Mouse (Mus musculus) 416B (cell line): ENCODE data around the gene Arhgap24.

Experiments used
- DNase-seq: peaks from one replicate; pipeline ENCODE4 v3.0.0; 2011; ENCODE audit warnings: low read depth

The Arhgap24 gene

DNA sequence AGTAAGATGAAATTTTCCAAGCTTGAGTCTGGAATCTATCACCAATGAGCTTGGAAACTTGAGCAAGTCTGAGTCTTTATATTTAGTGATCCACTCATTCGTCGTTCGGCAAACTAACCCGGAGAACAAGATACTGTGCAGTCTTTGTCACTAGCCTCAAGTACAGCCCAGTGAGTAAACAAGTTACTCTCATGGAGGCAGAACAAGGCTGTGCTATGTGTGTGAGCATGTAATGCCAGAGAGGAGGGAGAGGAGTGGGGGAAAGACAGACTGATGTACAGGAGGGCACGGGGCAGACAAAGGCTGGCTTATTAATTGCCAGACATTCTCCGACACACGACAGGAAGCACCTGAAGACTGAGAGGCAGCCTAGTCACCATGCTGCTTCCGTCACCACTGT, 97.2 kb downstream of the Arhgap24 start:
- DNase-seq = no peak

DNA sequence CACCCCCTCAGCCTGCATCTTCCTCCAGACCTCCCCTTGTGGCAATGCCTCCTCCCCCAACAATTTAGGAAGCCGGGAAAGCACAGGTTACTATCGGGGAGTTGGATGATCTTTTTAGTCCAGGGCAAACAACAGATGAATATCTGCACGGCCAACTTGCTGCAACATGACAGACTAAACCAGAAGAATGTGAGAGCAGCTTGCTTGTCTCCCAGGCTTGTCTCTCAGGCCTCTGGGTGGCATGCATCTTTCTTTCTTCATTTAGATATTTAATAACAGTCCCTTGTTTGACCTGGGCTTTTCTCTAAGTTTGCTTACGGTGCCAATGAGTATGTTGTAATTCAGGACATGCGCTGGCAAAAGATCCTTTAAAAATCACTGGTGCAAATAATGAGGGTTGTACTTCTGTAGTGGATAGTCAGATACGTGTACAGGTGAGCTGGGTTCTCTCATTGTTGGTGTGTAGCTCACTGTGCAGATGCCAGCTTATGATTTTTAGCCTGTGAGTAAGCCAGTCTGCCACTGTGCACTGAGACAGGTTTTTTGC, 101.7 kb downstream of the Arhgap24 start:
- DNase-seq = no peak

GRCm38 (mm10) chr5:102591422-102591821, 110.2 kb downstream of the Arhgap24 start:
- no peak for DNase-seq

GRCm38 (mm10) chr5:102593058-102593457, 111.9 kb downstream of the Arhgap24 start:
- no peak for DNase-seq

- no peak for DNase-seq
Measured at GRCm38 (mm10) chr5:102599102-102599501, 117.9 kb downstream of the Arhgap24 start.

DNA sequence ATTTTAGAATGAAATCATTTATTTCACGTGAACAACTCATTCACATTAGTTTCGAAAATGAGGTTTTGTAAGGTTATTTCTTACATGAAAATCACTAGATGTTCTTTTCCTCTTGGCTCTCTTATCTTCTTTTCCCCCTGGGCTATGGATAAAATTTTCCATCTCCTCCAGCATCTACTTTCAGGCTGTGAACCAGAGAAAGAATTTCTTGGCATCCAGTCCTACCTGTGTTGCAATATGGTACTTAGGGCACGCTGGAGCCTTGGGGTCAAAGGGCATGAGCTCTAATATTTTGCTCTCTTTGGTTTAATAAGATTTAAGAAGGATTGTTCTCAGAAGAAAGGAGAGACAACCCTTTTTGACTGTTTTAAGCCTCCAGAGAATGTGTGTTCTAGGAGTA, 132.4 kb downstream of the Arhgap24 start:
- DNase-seq = no peak

DNA sequence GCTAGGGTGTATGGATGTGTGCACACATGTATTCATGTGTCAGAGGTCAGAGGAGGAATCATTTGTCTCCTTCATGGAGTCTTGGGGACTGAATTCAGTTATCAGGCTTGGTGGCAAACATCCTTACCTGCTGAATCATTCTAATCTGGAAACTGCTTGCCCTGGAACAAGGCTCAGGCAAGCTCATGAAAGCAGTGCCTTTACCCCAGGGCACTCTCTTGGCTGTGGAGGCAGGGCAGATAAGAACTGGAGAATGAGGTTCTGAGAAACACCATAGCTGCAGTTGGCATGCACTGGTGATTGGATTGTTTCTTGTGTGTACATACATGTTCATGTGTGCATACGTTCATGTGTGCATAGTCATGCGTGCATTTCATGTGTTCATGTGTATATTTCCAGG, 132.9 kb downstream of the Arhgap24 start:
- no peak for DNase-seq

GRCm38 (mm10) chr5:102615249-102615648, 134.1 kb downstream of the Arhgap24 start:
- DNase-seq = no peak

DNA sequence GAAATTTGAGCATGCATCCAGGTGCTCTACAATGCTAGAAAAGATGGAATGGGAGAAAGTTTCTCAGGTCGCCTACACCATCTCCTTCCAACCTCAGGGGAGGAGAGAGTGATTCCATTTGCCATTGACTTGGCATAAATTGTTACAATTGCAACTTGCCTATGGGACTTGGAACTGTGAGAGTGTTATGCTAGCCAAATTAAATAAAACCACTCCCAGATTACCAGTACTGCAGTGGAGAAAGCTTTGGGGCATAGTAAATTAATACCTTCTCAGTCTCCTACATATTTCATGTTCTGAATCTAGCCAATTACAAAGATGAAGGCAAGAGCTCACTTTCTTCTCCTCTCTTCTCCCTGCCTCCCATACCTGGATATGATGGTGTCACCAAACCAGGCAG, 139.8 kb downstream of the Arhgap24 start:
- no peak for DNase-seq

- DNase-seq = no peak
Measured at GRCm38 (mm10) chr5:102623807-102624435, 142.7 kb downstream of the Arhgap24 start.

- no peak for DNase-seq
Measured at GRCm38 (mm10) chr5:102626671-102627070, 145.5 kb downstream of the Arhgap24 start.

GRCm38 (mm10) chr5:102629362-102629771, 148.2 kb downstream of the Arhgap24 start:
- no peak for DNase-seq

GRCm38 (mm10) chr5:102635591-102635990, 154.4 kb downstream of the Arhgap24 start:
- DNase-seq = no peak

- DNase-seq = no peak
Measured at GRCm38 (mm10) chr5:102639782-102640559, 158.8 kb downstream of the Arhgap24 start.

DNA sequence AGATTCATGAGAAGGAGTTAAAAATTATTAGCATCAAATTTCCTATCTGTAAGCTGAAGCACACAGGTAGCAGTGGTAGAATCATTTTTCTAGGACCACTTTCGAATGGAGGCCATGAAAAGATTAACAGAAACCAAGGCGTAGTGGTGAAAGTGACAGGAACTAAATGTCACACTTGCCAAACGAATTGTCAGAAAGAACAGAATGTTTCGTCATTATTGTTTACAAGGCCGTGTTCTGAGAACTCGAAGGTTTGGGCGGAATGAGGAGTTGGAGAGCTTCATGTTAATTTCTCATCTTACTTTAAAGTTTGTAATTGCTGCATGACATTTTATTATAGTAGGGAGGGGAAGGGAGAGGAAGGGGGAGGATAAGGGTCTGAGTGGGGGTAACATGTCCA, 162.2 kb downstream of the Arhgap24 start:
- DNase-seq = no peak

DNA sequence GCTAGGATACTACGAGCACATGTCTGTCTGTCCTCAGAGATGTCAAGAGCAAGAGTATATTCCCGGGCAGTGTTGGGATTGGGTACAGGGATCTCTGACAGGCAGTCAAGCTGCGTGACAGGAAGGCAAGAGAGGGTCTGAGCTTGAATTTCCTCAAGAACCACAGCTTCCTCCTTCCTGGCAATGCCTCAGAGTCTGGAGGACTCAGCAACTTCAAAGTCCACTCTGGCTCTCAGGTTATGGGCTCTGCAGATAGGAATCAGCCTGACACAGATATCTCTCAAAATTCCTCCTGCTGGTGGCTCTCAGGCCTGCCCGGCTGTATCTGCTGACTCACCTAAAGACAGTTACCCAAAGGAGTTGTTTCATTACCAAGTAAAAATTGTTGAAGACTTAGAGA, 162.6 kb downstream of the Arhgap24 start:
- DNase-seq = no peak

DNA sequence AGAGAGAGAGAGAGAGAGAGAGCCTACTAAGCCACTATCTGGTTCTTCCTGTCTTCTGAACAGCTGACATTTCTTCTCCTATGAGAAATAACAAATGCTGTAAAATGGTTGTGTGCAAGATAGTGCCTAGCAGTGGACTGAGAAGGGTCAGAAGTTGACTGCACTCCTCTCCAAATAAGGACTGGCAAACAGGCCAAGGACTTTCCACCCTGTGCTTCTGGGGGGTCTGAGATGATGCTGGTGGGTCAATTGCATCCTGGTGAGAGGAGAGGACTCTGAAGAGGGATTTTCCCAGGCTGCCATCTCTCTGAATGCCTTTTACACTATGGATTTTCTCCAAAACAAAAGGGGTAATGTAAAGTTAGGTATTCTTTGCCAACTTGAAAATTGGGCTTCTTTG, 177.9 kb downstream of the Arhgap24 start:
- DNase-seq = no peak

DNA sequence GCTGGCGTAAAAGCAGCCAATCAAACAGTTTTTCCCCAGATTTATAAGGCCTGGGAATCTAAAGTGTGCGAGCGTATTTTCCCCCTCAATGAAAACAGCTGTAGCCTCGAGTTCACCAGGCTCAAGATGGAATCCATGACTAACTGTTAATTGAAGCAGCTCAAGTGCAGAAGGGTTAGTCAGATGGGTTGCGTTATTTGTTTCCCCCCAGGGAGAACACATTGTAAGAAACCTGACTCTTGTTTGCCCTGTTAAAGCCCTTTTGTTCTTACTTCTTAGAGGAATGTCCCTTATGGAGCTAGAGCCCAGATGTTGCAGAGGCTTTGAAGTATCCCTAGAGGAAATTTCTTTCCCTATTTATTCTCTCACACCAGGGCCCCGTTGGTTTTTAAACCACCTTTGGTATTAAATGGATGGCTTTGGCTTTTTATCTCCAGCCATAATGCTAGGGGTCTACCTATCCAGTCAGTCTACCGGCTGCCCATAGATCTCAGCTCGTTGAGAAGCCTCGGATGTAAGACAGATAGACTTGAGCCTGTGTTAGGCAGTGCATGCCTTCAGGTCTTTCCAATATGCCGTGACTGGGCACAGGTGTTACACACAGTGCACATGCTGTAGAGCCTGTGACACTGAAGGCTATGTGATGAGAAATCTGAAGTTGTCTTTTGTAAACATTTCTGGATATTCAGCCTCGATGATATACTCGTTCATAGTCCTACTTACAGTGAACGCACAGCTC, 184.0 kb downstream of the Arhgap24 start:
- DNase-seq = no peak

- no peak for DNase-seq
Measured at GRCm38 (mm10) chr5:102666886-102667285, 185.7 kb downstream of the Arhgap24 start.

- DNase-seq = no peak
Measured at GRCm38 (mm10) chr5:102667754-102668575, 186.8 kb downstream of the Arhgap24 start.

DNA sequence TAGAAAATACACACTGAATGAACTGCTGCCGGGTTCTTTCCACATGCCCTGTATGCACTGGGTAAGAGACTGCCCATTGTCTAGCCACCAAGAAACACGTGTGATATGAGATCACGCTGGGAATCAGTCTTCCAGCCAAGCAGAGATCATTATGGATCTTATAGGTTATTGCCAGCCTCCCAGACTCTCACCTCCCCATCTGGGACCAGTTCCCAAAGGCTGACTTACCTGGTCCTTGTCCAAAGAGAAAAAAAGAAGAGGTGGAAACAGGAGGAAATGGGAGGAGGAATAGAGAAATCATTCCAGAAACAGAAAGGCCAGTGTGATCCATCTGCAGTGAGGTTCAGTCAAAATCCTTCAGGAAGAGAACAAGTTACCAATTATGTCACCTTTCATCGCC, 189.0 kb downstream of the Arhgap24 start:
- no peak for DNase-seq
